Mouse (Mus musculus) spleen, postnatal 14 days (tissue): ENCODE results near the gene Trak2.
"Not testable (repeated sequence)": the region's sequence is repeated elsewhere in the genome, so short reads cannot be mapped to it uniquely, and the experiment has no call there.

ENCODE experiments used
- DNase-seq, 2 experiments: peaks; one replicate each; pipeline ENCODE4 v3.0.0; 2021 to 2022; ENCODE audit warnings: low spot score in 2 of 2

The Trak2 gene

GRCm38 (mm10) chr1:58973366-58974221 lies at the start of gene Trak2, which contains the start of gene Stradb:
Trak2 (minus strand) TSS chr1:58973430.
Stradb (plus strand) TSS chr1:58973522.
- DNase-seq = peak; percentile 86 to 91

- no peak for DNase-seq
These were observed 48.3 kb upstream of the Trak2 start for GRCm38 (mm10) chr1:59021556-59021955.

GRCm38 (mm10) chr1:59009250-59009649 lies 36.0 kb upstream of the Trak2 start:
- DNase-seq = peak in 1 of 2 experiments; percentile 9

GRCm38 (mm10) chr1:58995313-58995712 lies 22.1 kb upstream of the Trak2 start:
- no peak for DNase-seq

- no peak for DNase-seq
These were observed 20.5 kb upstream of the Trak2 start for GRCm38 (mm10) chr1:58993723-58994122.

- no peak for DNase-seq
These were observed 19.9 kb upstream of the Trak2 start for GRCm38 (mm10) chr1:58993144-58993543.

GRCm38 (mm10) chr1:58984586-58984985 lies 11.4 kb upstream of the Trak2 start:
- no peak for DNase-seq

GRCm38 (mm10) chr1:58982276-58982675 lies 9.0 kb upstream of the Trak2 start:
- DNase-seq = no peak

- no peak for DNase-seq
These were observed 322 bp downstream of the Trak2 start for GRCm38 (mm10) chr1:58972851-58973365.

- DNase-seq = no peak
These were observed 2.1 kb downstream of the Trak2 start for GRCm38 (mm10) chr1:58971097-58971496.

- no peak for DNase-seq
These were observed 3.2 kb downstream of the Trak2 start for GRCm38 (mm10) chr1:58970054-58970453.

GRCm38 (mm10) chr1:58967534-58967933 lies 5.7 kb downstream of the Trak2 start:
- DNase-seq = no peak

- DNase-seq = no peak
These were observed 10.4 kb downstream of the Trak2 start for GRCm38 (mm10) chr1:58962865-58963264.

GRCm38 (mm10) chr1:58962418-58962817 lies 10.8 kb downstream of the Trak2 start:
- DNase-seq = no peak

- no peak for DNase-seq
These were observed 11.9 kb downstream of the Trak2 start for GRCm38 (mm10) chr1:58961152-58961893.

GRCm38 (mm10) chr1:58959682-58960081 lies 13.5 kb downstream of the Trak2 start:
- no peak for DNase-seq

- DNase-seq = not testable (repeated sequence)
These were observed 14.3 kb downstream of the Trak2 start for GRCm38 (mm10) chr1:58958789-58959526.

GRCm38 (mm10) chr1:58957931-58958330 lies 15.3 kb downstream of the Trak2 start:
- no peak for DNase-seq

GRCm38 (mm10) chr1:58956229-58956628 lies 17.0 kb downstream of the Trak2 start:
- peak in 1 of 2 experiments; percentile 50 for DNase-seq

GRCm38 (mm10) chr1:58955716-58956115 lies 17.5 kb downstream of the Trak2 start:
- DNase-seq = no peak

GRCm38 (mm10) chr1:58954578-58955410 lies 18.4 kb downstream of the Trak2 start:
- no peak for DNase-seq
